Mouse (Mus musculus) adrenal gland, adult 18-20 months (tissue): ENCODE measurements around the gene Gpr183. TPM values are rescaled to one million over a fixed set of nuclear protein-coding genes. Genes with fewer than 3 reads are reported as not detected.

Experiments used
- DNase-seq, 2 experiments: peaks; one replicate each; pipeline ENCODE4 v3.0.0; 2021 to 2022; ENCODE audit warnings: low spot score in 2 of 2
- long read RNA-seq, 2 experiments: library from polyadenylated mRNA; stranded (forward); transcript quantifications; one replicate each; pipeline ENCODE4 v2.0.0; 2021
- total RNA-seq, 2 experiments: library from RNA; stranded (reverse); gene quantifications; 1 replicate in 1 of 2; 2 replicates in 1 of 2; pipeline ENCODE4 v1.2.3; 2021

Gpr183 gene
- under 1 TPM; 0.67 to 0.93 TPM for total RNA-seq
- long read RNA-seq, experiment 1, partial matches to known transcripts = 0 of 1 reads
- long read RNA-seq, experiment 1, other reads (novel, unspliced or antisense) = 0 of 1 reads
- long read RNA-seq, experiment 2, partial matches to known transcripts = 0 of 2 reads
- long read RNA-seq, experiment 2, other reads (novel, unspliced or antisense) = 0 of 2 reads

DNA sequence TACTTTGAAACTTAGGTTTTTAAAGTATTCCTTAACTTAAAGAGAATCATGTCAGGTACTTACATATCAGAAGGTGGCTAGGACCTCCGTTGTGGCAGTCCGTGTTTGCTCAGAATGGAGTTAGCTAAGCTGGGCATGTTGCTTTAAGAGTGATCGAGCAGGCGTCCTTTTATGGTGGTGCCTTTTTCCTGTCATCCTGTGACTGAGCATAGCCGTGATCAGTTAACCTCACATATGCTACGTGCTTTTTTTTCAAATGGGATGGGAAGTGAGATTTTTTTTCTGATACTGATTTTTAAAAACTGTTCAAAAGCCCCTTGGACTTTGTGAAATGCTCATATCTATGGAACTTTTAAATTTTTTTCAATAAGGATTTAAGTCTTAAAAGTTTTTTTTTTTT lies at the start of gene Gpr183:
Gene Gpr183 (minus strand): TSS at position 206 of the 400 bp plus-strand sequence.
- no peak for DNase-seq

DNA sequence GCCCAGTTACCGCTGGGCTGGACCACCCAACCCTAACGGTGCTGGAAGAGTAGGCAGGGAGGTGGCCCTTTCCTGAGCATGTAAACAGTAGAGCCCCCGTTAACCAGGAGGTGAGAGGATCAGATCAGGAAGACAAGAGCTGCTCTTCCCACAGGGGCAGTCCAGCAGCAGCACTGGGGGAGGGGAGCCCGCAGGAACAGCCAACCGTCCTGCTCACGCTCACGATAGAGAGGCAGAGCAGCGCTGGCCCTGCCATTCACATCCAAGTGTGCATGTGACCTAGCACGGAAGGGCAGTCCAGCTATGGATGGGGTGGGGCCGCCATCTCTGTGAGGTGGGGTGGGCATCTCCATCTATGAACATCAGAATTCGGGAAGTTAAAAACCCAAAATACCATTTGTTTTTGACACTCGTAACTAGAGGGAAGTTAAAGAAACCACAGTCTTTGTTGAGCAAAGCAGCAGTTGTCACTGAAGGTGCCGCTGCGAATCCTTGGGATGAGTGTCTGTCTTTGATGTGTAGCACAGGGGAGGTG lies 48.5 kb upstream of the Gpr183 start:
- peak in 1 of 2 experiments; percentile 28 for DNase-seq

DNA sequence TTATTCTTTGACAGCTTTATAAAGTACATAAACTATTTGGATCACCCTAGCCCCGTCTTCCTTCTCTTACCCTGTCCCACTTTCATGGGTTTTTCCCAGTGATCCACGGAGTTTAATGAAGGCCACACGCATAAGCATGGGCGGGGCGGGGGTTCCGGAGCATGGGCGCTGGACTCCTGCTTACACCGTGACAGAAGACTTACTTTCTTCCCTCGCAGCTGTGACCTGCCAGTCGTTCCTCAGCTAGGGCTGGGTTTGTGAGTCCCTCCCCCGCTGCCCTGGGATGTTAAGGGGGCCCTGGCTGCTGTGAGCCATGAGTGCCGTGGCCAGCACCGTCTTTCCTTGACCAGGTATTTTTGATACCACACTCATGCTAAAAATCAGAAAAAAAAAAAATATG lies 47.8 kb upstream of the Gpr183 start:
- no peak for DNase-seq

DNA sequence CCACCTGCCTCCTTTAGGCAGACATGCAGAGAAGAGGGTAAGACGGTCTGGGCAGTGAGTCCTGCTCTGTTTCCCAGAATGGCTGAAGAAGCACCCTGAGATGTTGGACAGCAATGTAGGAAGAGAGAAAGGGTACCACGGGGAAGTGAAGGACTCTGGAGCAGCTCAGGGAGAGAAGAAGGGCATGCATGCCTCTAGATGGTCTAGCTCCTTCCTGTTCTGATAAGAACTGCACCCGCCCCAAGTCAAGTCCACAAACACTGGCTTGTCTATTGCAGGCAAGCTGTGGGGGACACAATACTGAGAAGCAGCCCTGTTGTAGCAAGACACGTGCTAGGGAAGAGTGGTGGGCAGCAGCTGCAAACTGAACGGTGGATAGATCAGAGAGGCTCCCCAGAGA lies 47.2 kb upstream of the Gpr183 start:
- DNase-seq = no peak

DNA sequence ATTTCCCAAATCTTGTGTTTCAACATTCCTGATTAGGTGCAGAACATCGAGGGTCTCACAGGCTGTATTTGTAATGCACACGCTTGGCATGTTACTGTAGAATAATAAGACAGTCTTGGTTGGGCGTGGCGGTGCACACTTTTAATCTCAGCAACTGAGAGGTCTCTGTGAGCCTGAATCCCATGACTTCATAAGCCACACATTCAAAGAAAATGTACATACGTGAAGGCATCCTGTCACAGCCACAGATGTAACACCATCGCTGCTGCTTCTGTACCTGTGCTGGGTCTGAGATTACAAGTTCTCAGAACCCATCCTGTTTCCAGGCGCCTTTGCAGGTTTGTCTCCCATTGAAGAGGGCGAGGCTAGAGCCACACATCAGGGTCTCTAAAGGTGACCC lies 46.8 kb upstream of the Gpr183 start:
- DNase-seq = no peak

DNA sequence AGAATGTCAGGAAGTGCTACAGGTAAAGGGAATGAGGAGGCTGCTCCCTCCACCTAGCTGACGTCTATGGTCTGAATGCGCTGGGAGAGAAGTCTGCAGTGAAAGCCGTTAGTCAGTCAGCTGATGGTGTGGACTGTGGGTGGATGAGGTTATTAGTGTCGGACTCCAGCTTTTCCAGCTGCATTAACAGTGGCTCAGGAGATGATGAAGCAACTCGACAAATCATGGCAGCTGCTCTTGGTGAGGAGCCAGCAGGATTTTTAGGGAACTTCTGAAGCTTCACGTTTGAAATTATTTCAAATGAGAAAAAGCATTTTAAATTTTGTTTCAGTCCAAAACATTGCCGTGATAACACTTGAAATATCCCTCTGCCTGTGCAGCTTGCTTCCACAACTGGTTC lies 45.3 kb upstream of the Gpr183 start:
- DNase-seq = no peak

DNA sequence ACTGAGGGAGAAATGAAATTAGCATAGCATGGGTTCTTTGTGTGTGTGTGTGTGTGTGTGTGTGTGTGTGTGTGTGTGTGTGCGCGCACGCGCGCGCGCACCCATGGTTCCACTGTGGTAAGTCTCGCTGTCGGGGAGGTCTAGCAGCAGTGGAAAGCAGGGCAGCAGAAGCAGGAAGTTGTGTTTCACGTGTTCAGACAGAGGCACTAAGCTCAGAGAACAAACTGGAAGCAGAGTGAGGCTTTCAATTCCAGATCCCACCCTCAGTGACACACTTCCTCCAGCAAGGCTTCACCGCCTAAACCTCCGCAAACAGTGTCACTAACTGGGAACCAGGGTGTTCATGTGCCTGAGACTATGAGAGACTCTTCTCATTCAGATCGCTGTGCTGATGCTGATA lies 44.5 kb upstream of the Gpr183 start:
- no peak for DNase-seq

DNA sequence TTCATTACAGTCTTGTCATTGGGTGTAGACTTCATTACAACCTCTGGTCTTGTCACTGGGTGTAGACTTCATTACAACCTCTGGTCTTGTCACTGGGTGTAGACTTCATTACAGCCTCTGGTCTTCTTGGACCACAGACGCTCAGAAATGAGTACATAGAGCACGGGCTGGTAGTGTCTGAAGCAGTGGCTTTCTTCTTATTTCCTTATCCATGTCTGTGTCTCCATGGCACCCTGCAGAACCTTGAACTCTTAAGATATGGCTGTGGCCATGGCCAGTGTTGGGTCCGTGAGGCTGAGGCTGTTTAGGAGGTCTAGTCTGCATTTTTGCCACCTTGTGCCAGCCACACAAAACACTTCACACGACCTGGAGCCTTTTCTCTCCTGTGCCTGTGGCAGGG lies 43.3 kb upstream of the Gpr183 start:
- no peak for DNase-seq

DNA sequence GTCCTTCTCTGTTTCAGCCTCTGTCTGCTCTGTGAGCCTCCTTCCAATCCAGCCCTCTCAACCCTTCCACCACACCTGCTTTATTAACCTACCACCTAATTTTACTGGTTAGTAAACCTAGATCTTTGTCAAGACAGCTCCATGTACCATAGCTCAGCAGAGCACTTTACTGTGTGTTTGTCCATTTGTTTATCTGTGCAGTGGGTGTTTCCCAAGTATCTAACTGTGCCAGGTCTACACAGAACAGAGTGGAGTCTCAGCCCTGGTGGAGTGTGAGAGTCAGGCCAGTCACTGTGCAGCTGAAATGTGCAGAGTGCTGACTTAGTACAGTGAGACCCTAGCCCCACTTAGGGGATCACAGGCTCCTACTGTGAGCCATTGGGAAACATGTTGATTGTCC lies 38.8 kb upstream of the Gpr183 start:
- DNase-seq = no peak

DNA sequence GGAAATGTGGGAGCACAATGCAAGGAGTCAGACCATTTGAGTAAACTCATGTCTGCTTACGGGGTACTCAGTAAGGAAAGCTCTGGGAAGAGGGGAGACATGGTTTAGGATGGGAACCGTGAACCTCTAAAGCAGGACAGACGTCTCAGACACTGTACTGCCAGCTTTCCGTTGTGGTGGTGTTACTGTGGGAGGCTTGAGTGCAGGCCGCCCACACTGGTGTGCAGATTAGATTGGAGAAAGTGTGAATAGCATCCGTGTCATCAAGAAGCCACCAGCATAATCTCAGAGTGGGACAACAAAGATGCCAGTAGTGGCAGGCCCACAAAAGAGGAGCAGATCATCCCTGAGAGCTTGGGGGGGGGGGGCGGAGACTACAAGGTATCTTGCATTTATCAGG lies 37.2 kb upstream of the Gpr183 start:
- no peak for DNase-seq

DNA sequence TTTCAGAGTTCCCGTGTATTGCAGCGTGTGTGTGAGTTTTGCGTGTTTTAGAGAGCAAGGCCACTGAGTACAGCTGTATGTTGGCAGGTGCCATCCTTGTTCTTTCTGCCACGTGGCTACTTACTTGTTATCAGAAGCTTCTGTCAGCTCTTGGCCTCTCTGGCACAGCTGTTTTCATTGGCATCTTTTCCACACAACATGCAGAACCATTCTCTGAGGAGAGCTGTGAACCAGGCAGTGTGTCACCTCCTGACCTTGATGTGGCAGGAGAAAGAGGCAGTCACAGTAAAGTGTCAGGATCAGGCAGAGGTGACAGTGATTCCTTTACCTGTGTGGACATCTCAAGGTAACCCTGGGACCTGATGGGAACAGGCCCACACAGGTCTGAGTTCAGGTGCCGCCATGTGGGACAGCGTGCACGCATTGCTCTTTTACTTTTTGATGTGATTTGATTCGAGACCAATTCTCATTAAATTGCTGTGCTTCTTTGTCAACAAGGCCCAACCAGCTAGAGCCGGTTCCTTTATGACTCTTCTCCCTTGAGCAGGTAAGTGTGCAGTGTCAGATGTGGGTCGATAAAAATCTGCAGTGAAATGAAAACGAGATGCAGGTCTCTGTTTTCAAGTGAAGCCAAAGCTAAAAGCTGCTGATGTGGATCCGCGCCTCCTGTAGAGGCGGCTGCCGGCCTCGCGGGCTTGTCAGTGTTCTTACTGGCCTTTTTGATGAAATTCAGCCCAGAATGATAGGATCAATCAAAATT lies 35.5 kb upstream of the Gpr183 start:
- DNase-seq = no peak

DNA sequence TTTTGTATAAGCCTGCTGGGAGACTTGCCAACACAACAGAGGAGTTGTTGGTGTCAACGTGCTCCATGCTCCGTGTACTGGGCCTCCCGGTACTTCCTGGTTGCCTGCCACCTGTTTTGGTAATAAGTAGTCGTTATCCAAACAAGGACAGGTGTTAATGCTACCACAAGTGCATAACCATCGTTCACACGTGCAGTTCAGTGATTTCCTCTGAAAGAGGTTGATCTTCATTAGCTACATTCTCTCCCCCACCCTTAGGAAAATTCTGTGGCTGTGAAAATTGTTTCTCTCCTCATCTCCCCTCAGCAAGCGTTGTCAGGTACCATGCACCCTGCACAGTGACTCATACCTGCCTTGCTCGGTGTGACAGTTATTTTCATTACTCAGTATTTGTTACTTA lies 34.5 kb upstream of the Gpr183 start:
- DNase-seq = no peak

DNA sequence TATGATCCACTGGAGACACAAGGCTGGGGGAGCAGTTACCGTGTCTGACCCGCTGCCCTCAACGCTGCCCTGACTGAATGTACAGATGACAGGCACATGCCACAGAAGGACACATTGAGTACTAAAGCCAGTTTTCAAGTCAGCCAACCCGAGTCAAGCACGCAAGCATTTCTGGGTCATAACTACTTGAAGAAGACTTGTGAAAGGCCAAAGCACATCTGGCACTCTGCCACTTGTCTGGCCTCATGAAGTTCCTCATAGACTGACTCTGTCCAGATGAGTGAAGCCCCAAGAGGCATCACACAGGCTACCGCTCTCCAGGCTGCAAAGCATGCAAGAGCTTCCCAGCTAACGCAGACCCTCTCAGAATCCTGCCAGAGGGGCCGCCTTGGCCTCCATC lies 31.8 kb upstream of the Gpr183 start:
- DNase-seq = peak in 1 of 2 experiments; percentile 57

DNA sequence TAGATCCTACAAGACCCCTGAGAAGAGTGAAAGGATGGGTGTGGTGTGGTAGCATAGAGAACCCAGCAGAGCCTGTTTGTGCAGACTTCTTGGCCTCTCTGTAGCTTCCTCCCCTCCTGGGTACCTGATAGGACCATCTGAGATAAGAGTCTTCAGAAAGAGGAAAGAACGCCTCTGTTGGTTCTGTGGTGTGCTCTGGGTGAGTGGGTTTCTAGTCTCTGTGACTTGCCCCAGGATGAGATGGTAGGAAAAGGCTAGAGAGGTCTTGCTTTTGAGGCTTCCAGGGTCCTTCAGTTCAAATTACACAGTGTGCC lies 30.5 kb upstream of the Gpr183 start:
- DNase-seq = no peak

DNA sequence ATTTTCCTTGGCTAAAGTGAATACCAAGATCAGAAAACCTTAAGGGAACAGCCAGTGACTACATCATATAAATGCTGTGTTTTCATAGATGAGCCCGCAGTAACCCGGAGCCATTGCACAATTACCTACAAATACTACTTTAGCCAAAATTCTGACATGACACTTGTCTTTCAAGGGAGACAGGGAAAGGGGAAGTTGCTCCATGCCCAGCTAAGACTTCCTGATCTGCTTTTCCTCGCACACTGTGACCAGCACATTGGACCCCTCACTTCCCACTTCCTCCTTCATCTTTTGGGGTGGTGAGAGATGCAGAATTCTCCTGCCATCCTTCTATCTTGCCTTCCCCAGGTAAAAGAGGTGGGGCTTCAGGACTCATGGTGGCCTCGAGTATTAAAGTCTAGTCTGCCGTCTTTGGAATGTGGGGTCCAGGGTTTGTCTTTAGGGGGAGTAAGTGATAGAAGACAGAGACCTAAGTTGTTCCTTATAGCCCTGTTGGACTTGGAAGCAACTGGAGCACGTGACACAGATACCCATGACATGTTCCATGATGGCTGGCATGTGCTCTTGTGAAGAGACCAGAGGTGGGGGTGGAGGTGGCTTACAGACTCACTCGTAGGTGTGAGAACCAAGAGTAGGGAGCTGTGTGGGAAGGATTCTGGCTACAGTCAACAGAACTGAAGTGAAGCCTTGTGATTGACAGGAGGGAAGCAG lies 30.0 kb upstream of the Gpr183 start:
- DNase-seq = no peak

DNA sequence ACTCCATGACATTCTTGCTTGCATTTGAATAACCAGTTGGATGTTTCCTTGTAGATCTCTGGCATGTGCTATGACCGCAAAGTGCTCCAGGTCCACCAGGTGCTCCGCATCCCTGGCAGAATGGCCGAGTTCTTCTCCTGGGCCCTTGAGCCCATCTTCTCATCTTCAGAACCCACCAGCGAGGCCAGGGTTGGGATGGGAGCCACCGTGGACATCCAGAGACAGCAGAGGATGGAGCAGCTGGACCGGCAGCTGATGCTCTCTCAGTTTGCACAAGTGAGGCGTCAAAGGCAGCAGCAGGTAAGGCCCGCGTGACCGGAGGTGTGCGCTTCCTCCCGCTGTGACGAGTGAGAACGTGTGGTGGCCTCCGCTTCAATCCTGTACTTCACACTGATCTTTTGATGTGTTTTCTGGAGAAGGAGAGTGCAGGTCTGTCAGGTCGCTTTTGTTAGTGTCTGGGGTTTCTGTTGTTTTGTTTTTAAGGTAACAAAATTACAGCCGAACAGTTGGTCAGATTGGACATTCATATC lies 29.2 kb upstream of the Gpr183 start:
- no peak for DNase-seq

DNA sequence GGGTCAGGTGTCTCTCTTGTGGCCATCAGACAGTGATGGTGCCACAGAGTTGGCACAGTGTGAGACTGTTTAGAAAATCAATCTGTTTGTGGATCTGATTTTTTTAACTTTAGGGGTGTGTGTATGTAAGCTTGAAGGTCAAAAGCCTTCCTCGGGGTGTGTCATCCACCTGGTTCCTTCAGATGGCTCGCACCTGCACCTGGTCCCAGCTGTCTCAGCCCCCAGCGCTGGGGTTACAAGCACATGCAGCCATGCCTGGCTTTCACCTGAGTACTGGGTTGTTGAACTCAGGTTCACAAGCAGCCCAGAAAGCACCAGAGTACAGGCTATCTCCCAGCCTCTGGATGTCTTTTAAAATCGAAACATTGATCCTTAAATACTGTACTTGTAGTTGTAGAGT lies 28.6 kb upstream of the Gpr183 start:
- no peak for DNase-seq

DNA sequence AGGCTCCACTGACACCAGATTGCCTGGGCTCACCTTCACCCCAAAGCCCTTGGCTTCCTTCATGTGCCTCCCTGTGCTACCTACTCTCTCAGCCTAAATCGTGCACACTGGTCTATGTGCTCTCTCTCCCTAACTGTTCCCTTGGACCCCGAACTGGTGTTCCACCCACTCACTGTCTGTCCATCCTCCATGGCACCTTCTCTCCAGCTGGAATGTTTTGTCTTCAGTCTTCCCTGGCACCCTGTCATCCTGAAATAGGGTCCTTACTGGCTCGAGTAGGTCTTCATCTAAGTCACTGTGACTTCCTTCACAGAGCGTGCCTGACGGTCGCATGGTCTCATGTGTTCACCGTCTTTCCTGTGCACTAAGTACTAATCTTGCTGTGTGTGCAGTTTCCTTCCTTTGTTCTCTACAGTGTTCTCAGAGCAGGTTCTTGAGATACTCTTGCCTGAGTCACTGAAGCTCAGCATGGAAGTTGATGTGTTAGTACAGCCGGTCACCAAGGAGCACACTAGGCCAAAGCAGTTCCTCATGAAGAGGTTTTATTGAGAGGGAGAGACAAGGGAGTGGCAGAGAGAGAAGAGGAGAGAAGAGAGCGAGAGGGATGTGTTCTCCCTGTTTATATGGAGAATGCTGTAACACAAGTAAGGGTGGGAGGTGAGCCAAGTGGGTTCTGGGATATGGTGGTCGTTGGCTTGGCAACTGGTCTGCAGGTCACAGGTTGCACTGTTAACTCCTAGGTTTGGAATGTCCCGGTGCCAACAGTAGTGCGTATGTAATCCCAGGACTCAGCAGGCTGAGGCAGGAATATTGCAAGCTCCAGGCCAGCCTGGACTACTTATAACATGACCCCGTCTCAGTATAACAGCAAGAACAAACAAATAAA lies 27.6 kb upstream of the Gpr183 start:
- no peak for DNase-seq

DNA sequence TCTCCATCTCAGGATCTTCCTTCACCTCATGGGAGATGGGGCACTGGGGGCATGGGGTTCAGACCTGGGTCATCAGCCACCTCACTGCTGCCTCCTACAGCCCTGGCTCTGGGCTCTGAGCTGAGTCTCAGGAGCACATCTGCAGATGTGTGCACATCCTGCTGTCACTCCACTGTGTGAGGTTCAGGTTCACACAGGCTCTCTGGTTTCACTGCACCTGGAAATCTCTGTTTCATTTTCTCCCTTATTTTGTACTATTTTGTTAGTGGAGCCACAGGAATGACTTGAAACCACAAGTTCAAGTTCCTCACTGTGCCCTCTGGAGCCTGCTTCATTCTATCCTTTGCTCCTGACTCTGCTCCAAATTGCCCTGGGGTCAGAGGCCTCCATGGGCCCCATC lies 26.9 kb upstream of the Gpr183 start:
- no peak for DNase-seq

DNA sequence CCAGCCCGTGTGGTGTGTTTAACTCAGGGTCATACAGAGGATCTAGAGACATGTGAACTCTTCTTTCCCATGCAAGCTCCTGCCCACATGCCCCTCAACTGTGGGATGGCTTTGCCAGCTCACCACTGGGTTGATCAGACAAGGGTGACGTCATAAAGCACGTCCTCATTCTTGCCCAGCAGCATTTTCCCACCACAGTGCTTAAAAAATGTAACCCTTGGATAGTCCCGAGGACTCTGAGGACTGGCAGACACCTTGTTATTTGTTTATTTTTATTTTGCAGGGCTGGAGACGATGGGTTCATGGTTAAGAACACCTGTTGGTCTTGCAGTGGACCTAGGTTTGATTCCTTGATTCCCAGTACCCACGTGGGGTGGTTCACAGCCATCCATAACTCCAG lies 25.9 kb upstream of the Gpr183 start:
- DNase-seq = no peak

DNA sequence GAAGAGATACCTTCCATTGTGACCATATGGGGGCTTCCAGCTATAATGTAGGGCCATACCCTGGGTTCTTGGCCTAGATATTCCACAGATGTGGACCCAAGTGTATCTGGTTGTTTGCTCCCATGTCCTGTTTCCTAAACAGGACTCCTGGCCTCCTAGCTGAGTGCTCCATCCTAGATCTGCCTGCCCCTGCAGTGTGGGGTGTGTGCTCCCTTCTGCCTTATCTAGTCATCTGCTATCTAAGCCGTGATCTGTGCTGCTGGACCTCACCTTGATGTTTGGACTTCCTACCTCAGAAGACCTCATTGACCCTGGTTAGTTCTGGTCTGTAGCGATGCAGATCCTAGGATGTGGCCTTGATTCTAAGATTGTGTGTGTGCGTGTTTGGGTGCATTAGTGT lies 24.9 kb upstream of the Gpr183 start:
- no peak for DNase-seq
